Mouse (Mus musculus): Measurements from ENCODE around the gene Mup13. TPM values are rescaled to one million over a fixed set of nuclear protein-coding genes. Genes with fewer than 3 reads are reported as not detected.
"Not testable (repeated sequence)": the region's sequence is repeated elsewhere in the genome, so short reads cannot be mapped to it uniquely, and the experiment has no call there.

The Mup13 gene
- polyA plus RNA-seq (2015; fragmentation: Nextera tagmentation; extraction: Ambion mirVana) = not detected in 2 replicates

GRCm38 (mm10) chr4:61228186-61228585, at the start of gene Mup13:
Gene Mup13, minus strand, starts transcription at chr4:61228286.
- not testable (repeated sequence) for ATAC-seq; H3K27me3 ChIP-seq (replicated peaks; ENCODE audit: control insufficient read depth, insufficient read depth, low read length)
- 85% methylated on average over 4 of the region's 4 CpGs for WGBS

More at GRCm38 (mm10) chr4:61228186-61228585, at the start of gene Mup13:
- not testable (repeated sequence) for H3K4me2 ChIP-seq (ENCODE audit: low read depth, low read length); H3K36me3 ChIP-seq (ENCODE audit: control insufficient read depth, insufficient read depth, low read length); H3K4me1 ChIP-seq (ENCODE audit: control insufficient read depth, insufficient read depth, low read length); H3K27ac ChIP-seq (ENCODE audit: low read length); H3K4me3 ChIP-seq (ENCODE audit: low read length); H3K9me3 ChIP-seq (ENCODE audit: control insufficient read depth, low read length); H3K9ac ChIP-seq (ENCODE audit: low read depth, low read length)

Other genes starting within 250 kb of the Mup13 start
- gene Mup14, start 75.7 kb upstream of the Mup13 start, polyA plus RNA-seq (2015; fragmentation: Nextera tagmentation; extraction: Ambion mirVana) = not detected in 2 replicates
- not detected in 2 replicates for gene Mup15, start 211.5 kb upstream of the Mup13 start, polyA plus RNA-seq (2015; fragmentation: Nextera tagmentation; extraction: Ambion mirVana)